Mouse (Mus musculus): ENCODE results near the gene Ttll6. TPM values are rescaled to one million over a fixed set of nuclear protein-coding genes. Genes with fewer than 3 reads are reported as not detected.
"Not testable (repeated sequence)": the region's sequence is repeated elsewhere in the genome, so short reads cannot be mapped to it uniquely, and the experiment has no call there.

The Ttll6 gene
- total and polyA plus RNA-seq, 2 experiments from 2014 or later = 0.16 to 0.39 TPM

DNA sequence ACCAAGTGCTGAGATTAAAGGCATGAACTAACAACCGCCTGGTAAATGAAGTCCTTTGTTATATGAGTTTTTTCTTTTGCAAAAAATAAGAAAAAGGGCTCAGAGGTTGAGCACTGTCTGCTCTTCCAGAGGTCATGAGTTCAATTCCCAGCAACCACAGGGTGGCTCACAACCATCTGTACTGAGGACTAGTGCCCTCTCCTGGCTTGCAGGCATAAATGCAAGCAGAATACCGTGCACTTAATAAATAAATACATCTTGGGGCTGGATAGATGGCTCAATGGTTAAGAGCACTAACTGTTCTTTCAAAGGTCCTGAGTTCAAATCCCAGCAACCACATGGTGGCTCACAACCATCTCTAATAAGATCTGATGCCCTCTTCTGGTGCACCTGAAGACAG lies 22.6 kb upstream of the Ttll6 start:
- H3K9me3 ChIP-seq (ENCODE audit: low read length); H3K27ac ChIP-seq (ENCODE audit: low read depth, low read length); H3K27me3 ChIP-seq (ENCODE audit: insufficient read depth, low read length); H3K9ac ChIP-seq (replicated peaks; ENCODE audit: low read length, poor library complexity, severe bottlenecking); H3K36me3 ChIP-seq (ENCODE audit: insufficient read depth, low read length); H3K4me3 ChIP-seq (ENCODE audit: low read depth, low read length); H3K4me2 ChIP-seq (ENCODE audit: low read depth, low read length, poor library complexity, severe bottlenecking); H3K4me1 ChIP-seq (ENCODE audit: insufficient read depth, low read length); ATAC-seq (ENCODE audit: low FRiP score); DNase-seq (ENCODE audit: low spot score): not testable (repeated sequence)
- 0 out of 2 replicates have a peak, but pooled peaks have one; percentile 17 for TF ChIP-seq CTCF (IDR thresholded peaks at IDR 0.05)
- 53% methylated on average over 2 of the region's 2 CpGs for WGBS

DNA sequence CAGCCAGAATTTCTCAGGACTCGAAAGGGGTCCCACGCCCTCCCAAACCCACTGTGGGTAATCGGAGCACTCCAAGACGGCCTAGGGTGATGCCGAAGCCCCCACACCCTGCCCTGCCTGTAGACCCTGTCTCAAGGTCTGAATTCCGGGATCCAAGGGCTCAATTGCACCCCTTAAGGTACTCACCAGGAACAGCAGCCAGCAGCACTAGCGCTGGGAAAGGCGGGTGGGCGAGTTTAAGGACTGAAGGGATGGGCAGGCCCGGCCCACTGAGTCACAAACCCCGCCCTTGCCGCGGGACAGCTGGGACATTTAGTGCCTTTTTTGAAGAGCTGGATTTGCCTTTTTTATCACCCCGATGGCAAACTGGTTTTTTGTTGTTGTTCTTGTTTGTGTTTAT lies 21.8 kb upstream of the Ttll6 start, which contains the start of gene Calcoco2:
Calcoco2 (minus strand) TSS at position 214 of the 400 bp plus-strand sequence.
- Histone ChIP-seq H3K4me2 (ENCODE audit: low read depth, low read length, poor library complexity, severe bottlenecking) (no peak within 1 kb of the TSS), H3K9me3 (ENCODE audit: low read length) (no peaks in the 10 kb centered on the region), H3K36me3 (ENCODE audit: insufficient read depth, low read length) (no peaks in the 10 kb centered on the region), H3K27ac (ENCODE audit: low read depth, low read length) (no peak within 1 kb of the TSS), H3K4me1 (ENCODE audit: insufficient read depth, low read length) (no peaks in the 10 kb centered on the region), H3K4me3 (ENCODE audit: low read depth, low read length) (no peak within 1 kb of the TSS), H3K27me3 (ENCODE audit: insufficient read depth, low read length) (no peaks in the 10 kb centered on the region), H3K9ac (replicated peaks; ENCODE audit: low read length, poor library complexity, severe bottlenecking) (no peak within 1 kb of the TSS)
- WGBS = 48% methylated on average over 14 of the region's 14 CpGs
- TF ChIP-seq CTCF (IDR thresholded peaks at IDR 0.05) = no peak
- no peak for DNase-seq (ENCODE audit: low spot score)
- no peak for ATAC-seq (ENCODE audit: low FRiP score)

DNA sequence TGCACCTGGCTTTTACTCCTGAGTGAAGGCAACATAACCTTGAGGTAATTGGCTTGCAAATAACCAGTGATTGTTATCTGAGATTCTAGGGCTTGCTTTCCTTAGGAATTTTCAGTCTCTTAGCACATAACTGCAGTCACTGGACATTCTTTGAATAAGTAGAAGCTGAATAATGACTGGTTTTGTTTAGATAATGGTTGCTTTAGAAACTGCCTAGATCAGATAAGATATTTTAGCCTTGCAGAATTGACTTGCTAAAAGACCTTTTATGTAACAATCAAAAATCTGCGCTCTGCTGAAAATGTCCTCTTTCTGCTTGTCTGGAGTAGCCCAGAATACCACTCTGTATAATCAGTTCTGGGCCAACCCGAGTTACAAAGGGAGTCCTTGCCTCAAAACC lies 19.5 kb upstream of the Ttll6 start:
- H3K36me3 ChIP-seq (ENCODE audit: insufficient read depth, low read length) = no peaks in the 10 kb centered on the region
- no peaks in the 10 kb centered on the region for H3K27me3 ChIP-seq (ENCODE audit: insufficient read depth, low read length)
- H3K27ac ChIP-seq (ENCODE audit: low read depth, low read length) = no peak overlapping the region
- 70% methylated on average over 2 of the region's 2 CpGs for WGBS
- no peaks in the 10 kb centered on the region for H3K4me1 ChIP-seq (ENCODE audit: insufficient read depth, low read length)
- no peak overlapping the region for H3K4me3 ChIP-seq (ENCODE audit: low read depth, low read length)
- no peak overlapping the region for H3K9ac ChIP-seq (replicated peaks; ENCODE audit: low read length, poor library complexity, severe bottlenecking)
- no peak for ATAC-seq (ENCODE audit: low FRiP score)
- H3K4me2 ChIP-seq (ENCODE audit: low read depth, low read length, poor library complexity, severe bottlenecking) = no peak overlapping the region
- H3K9me3 ChIP-seq (ENCODE audit: low read length) = no peaks in the 10 kb centered on the region
- TF ChIP-seq CTCF (IDR thresholded peaks at IDR 0.05) = no peak
- DNase-seq (ENCODE audit: low spot score) = no peak

DNA sequence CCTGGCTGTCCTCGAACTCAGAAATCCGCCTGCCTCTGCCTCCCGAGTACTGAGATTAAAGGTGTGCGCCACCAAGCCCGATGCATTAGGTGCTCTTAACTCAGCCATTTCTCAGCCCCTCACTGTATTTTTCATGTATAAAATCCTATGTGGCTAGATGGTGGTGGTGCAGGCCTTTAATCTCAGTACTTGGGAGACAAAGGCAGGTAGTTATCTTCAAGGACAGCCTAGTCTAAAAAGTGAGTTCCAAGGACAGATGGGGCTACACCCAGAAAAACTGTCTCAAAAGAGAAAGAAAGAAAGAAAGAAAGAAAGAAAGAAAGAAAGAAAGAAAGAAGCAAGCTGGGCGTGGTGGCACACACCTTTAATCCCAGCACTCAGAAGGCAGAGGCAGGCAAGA lies 18.2 kb upstream of the Ttll6 start:
- Histone ChIP-seq H3K27ac (ENCODE audit: low read depth, low read length) (no peak overlapping the region), H3K9me3 (ENCODE audit: low read length) (no peaks in the 10 kb centered on the region), H3K27me3 (ENCODE audit: insufficient read depth, low read length) (0 out of 2 replicates have a peak, but pooled peaks cover 3% of the 10 kb centered on the region), H3K4me2 (ENCODE audit: low read depth, low read length, poor library complexity, severe bottlenecking) (no peak overlapping the region), H3K9ac (replicated peaks; ENCODE audit: low read length, poor library complexity, severe bottlenecking) (no peak overlapping the region), H3K4me1 (ENCODE audit: insufficient read depth, low read length) (no peaks in the 10 kb centered on the region), H3K4me3 (ENCODE audit: low read depth, low read length) (no peak overlapping the region), H3K36me3 (ENCODE audit: insufficient read depth, low read length) (no peaks in the 10 kb centered on the region)
- no peak for ATAC-seq (ENCODE audit: low FRiP score)
- TF ChIP-seq CTCF (IDR thresholded peaks at IDR 0.05) = no peak
- DNase-seq (ENCODE audit: low spot score) = no peak
- 92% methylated on average over 6 of the region's 6 CpGs for WGBS

DNA sequence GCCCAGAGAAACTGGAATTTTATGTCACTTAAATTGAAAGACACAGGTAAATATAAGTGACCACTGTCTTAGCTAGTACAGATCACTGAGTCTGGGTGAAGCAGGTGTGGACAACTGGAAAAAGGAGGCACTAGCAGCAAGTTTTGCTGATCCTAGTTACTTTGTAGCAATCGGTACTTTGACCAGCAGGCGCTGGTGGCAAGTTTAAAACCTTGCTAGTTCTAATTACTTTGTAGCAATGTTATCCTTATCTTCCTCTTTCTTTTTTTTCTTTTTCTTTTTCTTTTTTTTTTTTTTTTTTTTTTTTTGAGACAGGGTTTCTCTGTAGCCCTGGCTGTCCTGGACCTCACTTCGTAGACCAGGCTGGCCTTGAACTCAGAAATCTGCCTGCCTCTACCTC lies 17.5 kb upstream of the Ttll6 start:
- H3K27me3 ChIP-seq (ENCODE audit: insufficient read depth, low read length) = 0 out of 2 replicates have a peak, but pooled peaks cover 3% of the 10 kb centered on the region
- H3K4me2 ChIP-seq (ENCODE audit: low read depth, low read length, poor library complexity, severe bottlenecking) = no peak overlapping the region
- no peak overlapping the region for H3K4me3 ChIP-seq (ENCODE audit: low read depth, low read length)
- ATAC-seq (ENCODE audit: low FRiP score) (no peak), DNase-seq (ENCODE audit: low spot score) (no peak)
- no peaks in the 10 kb centered on the region for H3K36me3 ChIP-seq (ENCODE audit: insufficient read depth, low read length)
- no peaks in the 10 kb centered on the region for H3K9me3 ChIP-seq (ENCODE audit: low read length)
- H3K4me1 ChIP-seq (ENCODE audit: insufficient read depth, low read length) = no peaks in the 10 kb centered on the region
- H3K9ac ChIP-seq (replicated peaks; ENCODE audit: low read length, poor library complexity, severe bottlenecking) = no peak overlapping the region
- TF ChIP-seq CTCF (IDR thresholded peaks at IDR 0.05) = no peak
- 87% methylated on average over 3 of the region's 3 CpGs for WGBS
- H3K27ac ChIP-seq (ENCODE audit: low read depth, low read length) = no peak overlapping the region

DNA sequence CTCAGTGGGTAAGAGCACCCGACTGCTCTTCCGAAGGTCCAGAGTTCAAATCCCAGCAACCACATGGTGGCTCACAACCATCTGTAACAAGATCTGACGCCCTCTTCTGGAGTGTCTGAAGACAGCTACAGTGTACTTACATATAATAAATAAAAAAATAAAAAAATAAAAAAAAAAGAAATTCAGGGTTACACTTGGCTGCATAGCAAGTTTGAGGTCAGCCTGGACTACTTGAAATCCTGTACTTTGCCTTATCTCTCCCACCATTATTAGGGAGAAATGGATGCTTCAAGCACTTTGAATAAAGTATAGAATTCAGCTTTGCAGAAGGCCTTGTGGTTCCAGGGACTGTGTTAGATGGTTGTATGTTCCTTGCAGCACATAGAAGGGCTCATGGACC lies 16.7 kb upstream of the Ttll6 start:
- not testable (repeated sequence) for H3K9me3 ChIP-seq (ENCODE audit: low read length); H3K4me3 ChIP-seq (ENCODE audit: low read depth, low read length); ATAC-seq (ENCODE audit: low FRiP score); H3K4me1 ChIP-seq (ENCODE audit: insufficient read depth, low read length); H3K27me3 ChIP-seq (ENCODE audit: insufficient read depth, low read length); H3K9ac ChIP-seq (replicated peaks; ENCODE audit: low read length, poor library complexity, severe bottlenecking); H3K27ac ChIP-seq (ENCODE audit: low read depth, low read length); H3K4me2 ChIP-seq (ENCODE audit: low read depth, low read length, poor library complexity, severe bottlenecking); H3K36me3 ChIP-seq (ENCODE audit: insufficient read depth, low read length); DNase-seq (ENCODE audit: low spot score)
- WGBS = 89% methylated on average over 3 of the region's 3 CpGs

Data from midbrain, postnatal 0 days (tissue).